Mouse (Mus musculus): ENCODE data around the gene 1700015G11Rik. TPM values are rescaled to one million over a fixed set of nuclear protein-coding genes. Genes with fewer than 3 reads are reported as not detected.

Gene 1700015G11Rik
- total RNA-seq (2021): not detected in 2 replicates
- long read RNA-seq: 0 reads

DNA sequence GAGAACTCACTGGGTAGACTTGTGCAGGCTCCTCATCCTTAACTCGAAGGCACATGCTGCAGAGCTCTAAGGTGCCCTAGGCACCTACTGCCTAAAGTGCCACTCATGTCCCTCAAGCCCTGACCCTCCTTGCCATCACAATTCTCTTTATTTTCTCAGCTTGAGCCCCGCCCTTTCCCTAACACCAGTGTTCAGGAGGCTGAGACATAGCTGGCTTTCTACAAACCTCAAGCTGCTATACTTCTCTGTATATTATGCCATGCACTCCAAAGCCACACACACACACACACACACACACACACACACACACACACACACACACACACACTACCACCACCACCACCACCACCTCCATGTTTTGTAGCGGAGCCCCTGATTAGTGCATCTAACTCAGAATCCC is at the start of gene 1700015G11Rik:
Gene 1700015G11Rik, minus strand, starts transcription at position 101 of the 400 bp plus-strand sequence.
- DNase-seq: no peak

GRCm38 (mm10) chr7:52056954-52057353 is 41.4 kb upstream of the 1700015G11Rik start:
- DNase-seq: no peak

GRCm38 (mm10) chr7:52056274-52056673 is 40.7 kb upstream of the 1700015G11Rik start:
- no peak for DNase-seq

GRCm38 (mm10) chr7:52055831-52056230 is 40.3 kb upstream of the 1700015G11Rik start:
- DNase-seq: no peak

- peak; percentile 25 for DNase-seq
Observed at GRCm38 (mm10) chr7:52037600-52038582, 22.4 kb upstream of the 1700015G11Rik start.

DNA sequence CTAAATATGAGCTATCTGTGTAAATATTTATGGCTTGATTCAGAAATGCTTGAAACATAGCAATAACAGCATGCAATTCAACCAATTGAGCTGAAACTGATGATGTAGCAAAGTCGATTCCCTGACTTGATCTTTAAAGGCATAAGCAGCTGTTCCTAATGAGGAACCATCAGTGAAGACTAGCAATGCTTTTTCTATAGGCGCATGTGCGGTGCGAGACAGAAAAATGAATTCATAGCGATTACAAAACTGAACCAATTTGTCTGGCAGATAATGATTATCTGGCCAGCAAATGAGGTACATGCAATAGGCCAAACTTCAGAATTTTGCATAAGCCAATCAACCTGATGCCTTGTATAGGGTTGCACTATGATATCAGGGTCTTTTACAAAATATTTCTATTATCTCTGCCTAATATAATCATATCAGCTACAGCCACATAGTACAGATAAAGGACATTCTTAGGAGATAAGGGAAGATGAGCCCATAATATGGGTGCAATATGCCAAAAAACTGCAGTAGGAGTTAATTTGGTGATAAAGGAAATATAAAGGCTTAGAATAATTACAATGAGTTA is 8.6 kb upstream of the 1700015G11Rik start:
- no peak for DNase-seq

DNA sequence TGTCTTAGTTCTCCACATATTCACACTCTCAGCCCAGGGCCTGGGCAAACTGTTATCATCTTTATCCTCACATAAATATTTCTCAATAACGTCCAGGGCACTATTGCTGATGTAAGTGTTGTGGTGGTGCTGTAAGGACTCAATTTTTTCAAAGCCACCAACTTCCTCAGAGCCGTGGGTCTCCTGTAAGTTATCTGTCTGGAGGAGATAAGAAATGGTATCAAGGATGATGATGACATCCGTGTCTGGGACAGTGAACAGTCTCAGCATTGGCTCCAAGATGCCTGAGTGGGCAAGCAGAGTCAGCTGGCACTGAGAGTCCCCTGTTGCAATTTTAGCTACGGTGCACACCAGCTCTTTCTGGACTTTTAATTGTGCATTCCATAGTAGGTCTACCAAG is 6.5 kb upstream of the 1700015G11Rik start:
- DNase-seq: no peak

GRCm38 (mm10) chr7:52015180-52015579 is 348 bp downstream of the 1700015G11Rik start:
- no peak for DNase-seq

DNA sequence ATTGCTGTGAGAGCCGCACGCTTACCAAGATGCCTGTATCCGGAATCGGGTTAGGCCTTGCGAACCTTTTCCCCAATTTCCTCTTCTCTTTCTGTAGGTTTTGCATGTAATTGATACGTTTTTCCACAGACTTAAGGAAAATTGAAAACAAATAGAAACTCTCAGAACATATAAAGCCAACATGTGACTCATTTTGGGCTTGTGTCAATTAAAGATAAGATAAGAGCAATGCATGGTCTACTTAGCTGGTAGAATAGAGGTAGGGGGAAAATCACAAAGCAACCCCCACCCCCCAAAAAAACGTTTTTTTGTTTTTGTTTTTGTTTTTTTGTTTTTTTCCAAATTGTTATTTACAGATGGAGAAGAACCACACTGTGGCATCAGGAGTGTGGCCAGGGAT is 2.1 kb downstream of the 1700015G11Rik start:
- no peak for DNase-seq

DNA sequence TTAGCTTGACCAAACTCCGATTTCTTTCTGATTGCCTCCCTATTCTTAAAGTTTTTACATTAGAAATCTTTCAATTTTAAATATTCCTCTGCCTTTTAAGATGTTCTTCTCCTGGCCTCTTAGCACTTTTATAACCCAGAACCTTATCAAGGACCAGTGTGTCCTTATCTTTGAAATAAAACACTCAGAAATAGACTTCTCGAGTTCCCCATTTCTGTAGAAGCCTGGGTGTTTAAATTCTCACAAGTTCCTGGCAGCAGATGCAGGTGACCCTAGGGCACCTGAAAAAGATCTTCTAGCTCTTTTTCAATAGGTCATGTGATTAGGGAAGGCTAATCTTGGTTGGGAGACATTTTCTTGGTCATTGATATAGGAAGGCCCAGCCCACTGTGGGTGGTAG is 8.4 kb downstream of the 1700015G11Rik start:
- DNase-seq: no peak

DNA sequence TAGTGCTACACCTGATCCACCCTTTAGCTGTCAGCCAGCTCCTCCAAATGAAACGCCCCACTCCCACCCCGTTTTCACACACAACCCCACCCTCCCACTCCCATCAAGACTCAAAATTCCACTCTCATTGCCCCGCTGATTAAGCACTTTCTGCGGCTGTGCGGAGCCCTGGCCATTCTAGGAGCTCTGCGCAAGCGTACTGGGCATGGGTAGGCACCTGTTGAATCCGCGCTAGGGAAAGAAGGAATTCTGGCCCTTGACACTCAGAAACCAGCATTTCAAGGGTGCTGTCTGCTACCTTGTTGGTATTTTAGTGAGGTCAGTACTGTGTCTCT is 9.3 kb downstream of the 1700015G11Rik start:
- DNase-seq: no peak

DNA sequence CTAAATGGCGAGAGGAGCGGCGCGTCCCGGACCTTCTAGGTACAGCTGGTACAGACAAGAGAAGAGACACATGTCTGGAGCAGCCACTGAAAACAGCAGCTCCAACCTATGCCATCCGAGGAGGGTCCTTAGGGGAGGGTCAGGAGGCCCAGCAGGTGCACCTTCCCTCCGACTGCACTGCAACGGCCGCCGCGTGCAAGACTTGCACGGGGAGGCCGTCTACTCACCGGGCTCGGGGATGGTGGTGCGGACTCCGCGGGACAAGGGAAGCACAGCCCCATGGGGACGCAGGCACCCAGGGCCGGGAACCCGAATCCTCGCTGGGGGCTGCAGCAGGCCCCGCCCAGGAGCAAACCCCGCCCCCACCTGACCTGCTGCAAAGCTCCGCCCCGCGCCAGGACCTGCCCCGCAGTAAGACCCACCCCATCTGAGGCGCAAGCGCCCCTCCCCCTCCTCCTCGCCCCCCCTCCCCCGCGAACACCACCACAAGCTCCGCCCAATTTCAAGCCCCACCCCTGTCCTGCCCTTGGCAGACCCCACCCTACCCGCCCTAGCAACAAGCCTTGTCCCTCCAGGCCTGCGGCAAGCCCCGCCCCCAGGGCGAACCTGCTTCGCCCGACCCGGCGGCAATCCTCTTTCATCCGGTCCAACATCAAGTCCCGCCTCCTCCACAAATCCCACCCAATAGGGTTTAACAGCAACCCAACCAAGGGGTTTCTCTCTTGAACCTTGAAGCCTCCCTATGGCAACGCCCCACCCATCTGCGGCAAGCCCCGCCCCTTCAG is 9.8 kb downstream of the 1700015G11Rik start, which contains the start of gene Svip:
Gene Svip, minus strand, starts transcription at position 508 of the 785 bp plus-strand sequence.
- peak; percentile 86 for DNase-seq

GRCm38 (mm10) chr7:51991020-51991419 is 24.5 kb downstream of the 1700015G11Rik start:
- DNase-seq: no peak

- DNase-seq: no peak
Observed at GRCm38 (mm10) chr7:51986909-51987308, 28.6 kb downstream of the 1700015G11Rik start.

GRCm38 (mm10) chr7:51985763-51986162 is 29.8 kb downstream of the 1700015G11Rik start:
- DNase-seq: no peak

DNA sequence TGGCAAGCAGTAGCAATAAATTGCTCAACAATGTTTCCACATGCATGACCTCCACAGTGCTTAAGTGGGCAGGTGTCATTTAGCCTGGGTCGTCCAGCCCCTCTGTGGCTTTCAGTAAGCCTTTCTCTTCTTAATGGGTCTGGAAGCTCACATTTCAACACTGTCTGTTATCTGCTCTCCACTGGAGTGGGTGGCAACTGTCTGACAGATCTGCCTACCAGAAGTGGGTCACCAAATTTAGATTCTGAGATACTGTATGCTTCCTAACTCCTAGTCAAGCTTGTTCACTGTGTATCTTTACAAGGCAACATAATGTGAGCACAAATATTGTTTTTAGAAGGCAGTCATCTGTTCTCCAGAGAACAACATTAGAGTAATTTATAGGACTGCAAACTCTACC is 33.2 kb downstream of the 1700015G11Rik start:
- DNase-seq: no peak

DNA sequence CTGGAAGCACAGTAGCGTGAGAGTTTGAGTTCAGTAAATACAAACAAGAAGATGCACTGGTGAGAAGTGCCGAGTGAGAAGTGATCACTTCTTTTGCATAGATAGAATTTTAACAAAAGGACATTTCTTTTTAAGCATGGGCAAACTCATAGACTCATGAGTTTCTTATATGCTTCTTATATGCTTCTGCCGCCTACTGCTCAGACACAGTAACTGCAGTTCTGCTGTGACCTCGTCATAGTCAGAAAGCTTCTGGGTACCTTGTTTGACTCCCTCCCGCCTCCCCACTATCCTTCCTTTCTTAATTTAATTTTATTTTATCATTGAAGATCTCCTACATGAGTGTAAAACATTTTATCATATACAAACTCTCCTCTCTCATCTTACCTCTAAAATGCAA is 36.3 kb downstream of the 1700015G11Rik start:
- no peak for DNase-seq

GRCm38 (mm10) chr7:51975181-51975580 is 40.3 kb downstream of the 1700015G11Rik start:
- no peak for DNase-seq

DNA sequence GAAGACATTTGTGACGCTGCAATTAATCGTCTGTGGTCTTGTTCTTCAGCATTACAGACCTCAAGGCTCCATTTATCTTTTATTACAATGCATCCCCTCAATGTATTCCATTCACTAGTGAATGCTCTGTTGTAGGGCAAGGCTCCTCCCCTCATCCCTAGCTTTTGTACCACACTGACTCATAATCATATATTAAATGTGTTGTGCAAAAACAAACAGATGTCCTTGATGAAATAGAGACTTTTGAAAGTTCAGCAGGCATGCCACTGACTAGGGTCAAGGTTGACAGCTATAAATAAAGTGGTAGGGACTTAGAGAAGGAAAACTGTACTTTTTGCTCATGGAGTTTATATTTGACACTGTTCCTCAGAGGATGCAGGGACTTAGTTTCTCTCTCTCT is 42.0 kb downstream of the 1700015G11Rik start:
- no peak for DNase-seq

- no peak for DNase-seq
Observed at GRCm38 (mm10) chr7:51973091-51973490, 42.4 kb downstream of the 1700015G11Rik start.

DNA sequence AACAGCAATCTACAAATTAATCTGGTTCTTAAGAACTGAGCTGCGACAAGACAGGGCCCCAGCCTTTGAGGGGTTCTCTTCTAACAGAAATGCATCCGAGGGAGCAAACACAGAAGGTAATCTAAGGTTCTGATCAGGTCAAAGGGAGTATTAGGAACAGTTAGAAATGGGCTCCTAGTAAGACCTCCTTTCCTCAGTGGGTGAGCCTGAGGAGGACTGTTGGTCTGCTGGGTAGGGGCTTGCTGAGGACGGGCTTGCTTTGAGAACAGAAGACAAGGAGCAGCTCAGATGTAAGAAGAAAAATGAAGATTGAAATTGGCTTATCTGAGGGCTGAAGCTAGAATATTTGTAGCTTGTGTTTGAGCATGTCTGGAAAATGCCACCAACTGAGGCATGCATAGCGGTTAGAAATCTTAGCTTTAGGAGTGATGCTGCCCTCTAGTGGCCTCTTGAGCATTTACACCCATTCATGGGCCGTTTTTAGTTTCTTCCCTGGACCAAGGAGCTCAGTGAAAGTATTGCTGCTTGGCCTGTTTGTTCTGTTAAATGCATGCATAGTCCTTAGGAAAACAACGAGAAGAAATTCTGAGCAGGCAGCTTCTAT is 43.2 kb downstream of the 1700015G11Rik start:
- peak; percentile 34 for DNase-seq

GRCm38 (mm10) chr7:51969379-51969778 is 46.1 kb downstream of the 1700015G11Rik start:
- DNase-seq: no peak

All from adrenal gland, postnatal 25 days (tissue).